Mouse (Mus musculus) lung, embryonic 14.5 days (tissue): ENCODE measurements around the gene Wipi2. TPM values are rescaled to one million over a fixed set of nuclear protein-coding genes. Genes with fewer than 3 reads are reported as not detected.

Experiments
- ATAC-seq: fragments of 200-750 bp; cut with Nextera tagmentation; 2 replicates; pipeline ENCODE4 v1.8.0; 2017; ENCODE audit warnings: mild to moderate bottlenecking, moderate TSS enrichment, moderate library complexity; ENCODE audit not compliant: insufficient read depth
- DNase-seq: peaks from one replicate; pipeline ENCODE4 v3.0.0-alpha.2; 2015
- H3K27ac ChIP-seq: fragments of 300-500 bp; sonication (generic); 2 replicates; pipeline ENCODE4 v1.5.1; 2014; ENCODE audit warnings: low read depth, mild to moderate bottlenecking, moderate library complexity
- H3K27me3 ChIP-seq: fragments of 300-500 bp; sonication (generic); 2 replicates; pipeline ENCODE4 v1.6.1; 2014; ENCODE audit warnings: low read length, control low read depth; ENCODE audit not compliant: insufficient read depth
- H3K36me3 ChIP-seq: fragments of 300-500 bp; sonication (generic); 2 replicates; pipeline ENCODE4 v1.6.1; 2014; ENCODE audit warnings: control low read depth; ENCODE audit not compliant: insufficient read depth
- H3K4me1 ChIP-seq: fragments of 300-500 bp; sonication (generic); 2 replicates; pipeline ENCODE4 v1.6.1; 2014; ENCODE audit warnings: antibody characterized with exemption, control low read depth; ENCODE audit not compliant: insufficient read depth
- H3K4me2 ChIP-seq: fragments of 300-500 bp; sonication (generic); 2 replicates; pipeline ENCODE4 v1.6.1; 2014; ENCODE audit warnings: mild to moderate bottlenecking
- H3K4me3 ChIP-seq: fragments of 300-500 bp; sonication (generic); 2 replicates; pipeline ENCODE4 v1.5.1; 2014; ENCODE audit warnings: low read depth, low read length
- H3K9ac ChIP-seq: fragments of 300-500 bp; sonication (generic); 2 replicates; pipeline ENCODE4 v1.6.1; 2014
- H3K9me3 ChIP-seq: fragments of 300-500 bp; sonication (generic); 2 replicates; pipeline ENCODE4 v1.6.1; 2016; ENCODE audit warnings: low read depth, low read length, control low read depth
- CTCF ChIP-seq: IDR thresholded peaks from 2 replicates; pipeline ENCODE4 v1.5.1; 2016; ENCODE audit warnings: antibody characterized with exemption, low read depth
- WGBS: fragments of 180-500 bp; shearing (Covaris S2); extraction: QIAGEN DNeasy Blood & Tissue Kit; methylation state at CpG from one replicate; pipeline ENCODE4 v1.1.7; 2014; 5-methylcytosine and 5-hydroxymethylcytosine counted together
- polyA plus RNA-seq: library from polyadenylated mRNA; unstranded; fragments of >200 nt; fragmentation: Nextera tagmentation; extraction: Ambion mirVana; gene quantifications from 2 replicates; pipeline ENCODE4 v1.2.1, GENCODE M21; 2014

Wipi2 gene
- polyA plus RNA-seq, 1 experiment from 2014 or later: 53.0 TPM

- ATAC-seq (peak; percentile 57), DNase-seq (peak; percentile 42)
- Histone ChIP-seq H3K9me3 (no peaks in the 10 kb centered on the region), H3K27ac (no peak overlapping the region), H3K36me3 (no peaks in the 10 kb centered on the region), H3K4me1 (peaks cover 5% of the 10 kb centered on the region; the same call in 1 of the 2 replicates), H3K9ac (no peak overlapping the region), H3K4me2 (peak overlapping the region; percentile 97), H3K4me3 (peak overlapping the region; percentile 58; the same call in 1 of the 2 replicates), H3K27me3 (peaks cover 16% of the 10 kb centered on the region; the same call in 1 of the 2 replicates)
- WGBS: 8% methylated on average over 15 of the region's 15 CpGs
- no peak for TF ChIP-seq CTCF
These were observed 73.5 kb downstream of the Wipi2 start for GRCm38 (mm10) chr5:142700842-142701589.

- under 1% methylated on average over 61 of the region's 72 CpGs for WGBS
- Histone ChIP-seq H3K27me3 (peaks cover 16% of the 10 kb centered on the region; the same call in 1 of the 2 replicates), H3K4me3 (peak overlapping the region; percentile 58), H3K4me1 (peaks cover 5% of the 10 kb centered on the region; the same call in 1 of the 2 replicates), H3K36me3 (no peaks in the 10 kb centered on the region), H3K27ac (no peak overlapping the region), H3K4me2 (peak overlapping the region; percentile 97), H3K9ac (peak overlapping the region; percentile 60), H3K9me3 (no peaks in the 10 kb centered on the region)
- no peak for TF ChIP-seq CTCF
- DNase-seq: peak; percentile 67
- ATAC-seq: peak; percentile 90
These were observed 74.4 kb downstream of the Wipi2 start for GRCm38 (mm10) chr5:142701651-142702510.

GRCm38 (mm10) chr5:142702511-142703138 is 75.1 kb downstream of the Wipi2 start:
- H3K9me3 ChIP-seq: no peaks in the 10 kb centered on the region
- H3K27me3 ChIP-seq: peaks cover 16% of the 10 kb centered on the region; the same call in 1 of the 2 replicates
- H3K4me2 ChIP-seq: peak overlapping the region; percentile 97
- H3K27ac ChIP-seq: no peak overlapping the region
- DNase-seq (no peak), ATAC-seq (no peak)
- peak overlapping the region; percentile 58 for H3K4me3 ChIP-seq
- TF ChIP-seq CTCF: no peak
- H3K4me1 ChIP-seq: peaks cover 5% of the 10 kb centered on the region; the same call in 1 of the 2 replicates
- 18% methylated on average over 18 of the region's 18 CpGs for WGBS
- H3K36me3 ChIP-seq: no peaks in the 10 kb centered on the region
- peak overlapping the region; percentile 60 for H3K9ac ChIP-seq

GRCm38 (mm10) chr5:142703569-142703968 is 76.1 kb downstream of the Wipi2 start:
- WGBS: 90% methylated on average over 10 of the region's 10 CpGs
- Histone ChIP-seq H3K4me2 (no peak overlapping the region), H3K9me3 (no peaks in the 10 kb centered on the region), H3K9ac (no peak overlapping the region), H3K4me1 (peaks cover 5% of the 10 kb centered on the region; the same call in 1 of the 2 replicates), H3K4me3 (no peak overlapping the region), H3K27ac (no peak overlapping the region), H3K36me3 (no peaks in the 10 kb centered on the region), H3K27me3 (peaks cover 16% of the 10 kb centered on the region; the same call in 1 of the 2 replicates)
- ATAC-seq (no peak), DNase-seq (no peak)
- TF ChIP-seq CTCF: no peak

GRCm38 (mm10) chr5:142707709-142708108 is 80.2 kb downstream of the Wipi2 start:
- ATAC-seq (no peak), DNase-seq (no peak)
- H3K27me3 ChIP-seq: peaks cover 2% of the 10 kb centered on the region; the same call in 1 of the 2 replicates
- H3K9ac ChIP-seq: no peak overlapping the region
- H3K4me1 ChIP-seq: no peaks in the 10 kb centered on the region; the same call in 1 of the 2 replicates
- TF ChIP-seq CTCF: no peak
- H3K4me2 ChIP-seq: no peak overlapping the region
- H3K36me3 ChIP-seq: no peaks in the 10 kb centered on the region
- no peaks in the 10 kb centered on the region for H3K9me3 ChIP-seq
- H3K4me3 ChIP-seq: no peak overlapping the region
- H3K27ac ChIP-seq: no peak overlapping the region
- WGBS: 89% methylated on average over 5 of the region's 5 CpGs

GRCm38 (mm10) chr5:142709436-142709835 is 81.9 kb downstream of the Wipi2 start:
- no peaks in the 10 kb centered on the region for H3K27me3 ChIP-seq
- no peak for ATAC-seq
- no peaks in the 10 kb centered on the region for H3K36me3 ChIP-seq
- DNase-seq: no peak
- no peaks in the 10 kb centered on the region for H3K4me1 ChIP-seq
- no peaks in the 10 kb centered on the region for H3K9me3 ChIP-seq
- no peak overlapping the region for H3K27ac ChIP-seq
- no peak overlapping the region for H3K4me2 ChIP-seq
- 72% methylated on average over 7 of the region's 7 CpGs for WGBS
- H3K4me3 ChIP-seq: no peak overlapping the region
- H3K9ac ChIP-seq: no peak overlapping the region
- TF ChIP-seq CTCF: no peak
